Mouse (Mus musculus) cerebellum, adult 9-10 months (tissue): Measurements from ENCODE around the gene Hoxd10.

Experiments used
- DNase-seq: peaks from one replicate; pipeline ENCODE4 v3.0.0; 2022

Gene Hoxd10

DNA sequence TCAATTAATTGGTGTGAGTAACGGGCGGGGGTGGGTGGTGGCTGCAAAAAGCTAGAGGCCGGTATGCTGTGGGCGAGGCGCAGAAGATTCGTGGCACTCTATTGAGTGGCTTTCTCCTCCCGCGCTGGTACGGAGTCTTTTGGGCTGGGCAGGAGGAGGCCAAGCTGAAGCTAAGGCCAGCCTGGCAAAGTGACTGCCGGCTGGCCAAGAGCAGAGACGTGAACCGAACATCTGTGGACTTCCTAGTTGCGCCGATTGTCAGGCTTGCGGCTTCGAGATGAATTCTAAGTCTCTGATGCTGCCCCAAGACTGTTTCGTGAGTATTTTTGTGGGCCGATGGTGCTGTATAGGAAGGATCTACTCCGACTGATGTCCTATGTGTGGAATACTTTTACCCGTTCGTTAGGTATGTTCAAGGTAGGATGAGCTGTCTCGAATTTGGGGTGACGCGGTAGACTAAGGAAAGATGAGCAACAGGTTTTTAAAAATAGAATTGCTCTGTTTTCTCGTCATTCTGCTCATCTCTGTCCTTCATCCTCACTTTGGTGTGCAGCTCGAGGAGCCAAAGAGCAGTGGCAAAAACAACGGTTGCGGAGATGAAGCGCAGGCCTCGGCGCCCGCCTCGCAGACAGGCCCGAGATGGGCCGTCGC, 24.4 kb upstream of the Hoxd10 start:
- DNase-seq: no peak

DNA sequence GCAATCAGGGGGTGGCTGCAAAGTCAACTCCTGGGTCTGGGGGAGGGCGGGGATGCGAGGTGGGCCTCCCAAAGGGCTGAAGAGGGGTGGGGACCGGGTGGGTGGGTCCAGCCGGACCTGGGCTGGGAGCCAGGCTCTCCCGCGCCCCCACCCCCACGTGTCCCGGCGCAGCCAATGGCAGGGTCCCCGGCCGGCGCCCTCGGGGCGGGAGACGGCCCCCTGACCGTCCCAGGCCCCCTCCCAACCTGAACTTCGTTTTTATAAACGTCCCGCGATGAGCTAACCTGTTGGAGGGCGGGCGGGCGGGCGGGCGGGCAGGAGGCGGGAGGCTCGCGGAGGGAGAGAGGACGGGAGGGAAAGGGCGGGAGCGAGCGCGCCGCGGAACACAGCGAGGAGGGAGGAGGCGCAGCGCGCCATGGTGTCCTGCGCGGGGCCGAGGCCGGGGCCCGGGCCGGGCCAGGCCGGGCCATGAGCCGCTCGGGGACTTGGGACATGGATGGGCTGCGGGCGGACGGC, 23.8 kb upstream of the Hoxd10 start, which contains the start of gene Hoxd13:
Gene Hoxd13 (plus strand): TSS at position 469 of the 516 bp plus-strand sequence.
- no peak for DNase-seq

DNA sequence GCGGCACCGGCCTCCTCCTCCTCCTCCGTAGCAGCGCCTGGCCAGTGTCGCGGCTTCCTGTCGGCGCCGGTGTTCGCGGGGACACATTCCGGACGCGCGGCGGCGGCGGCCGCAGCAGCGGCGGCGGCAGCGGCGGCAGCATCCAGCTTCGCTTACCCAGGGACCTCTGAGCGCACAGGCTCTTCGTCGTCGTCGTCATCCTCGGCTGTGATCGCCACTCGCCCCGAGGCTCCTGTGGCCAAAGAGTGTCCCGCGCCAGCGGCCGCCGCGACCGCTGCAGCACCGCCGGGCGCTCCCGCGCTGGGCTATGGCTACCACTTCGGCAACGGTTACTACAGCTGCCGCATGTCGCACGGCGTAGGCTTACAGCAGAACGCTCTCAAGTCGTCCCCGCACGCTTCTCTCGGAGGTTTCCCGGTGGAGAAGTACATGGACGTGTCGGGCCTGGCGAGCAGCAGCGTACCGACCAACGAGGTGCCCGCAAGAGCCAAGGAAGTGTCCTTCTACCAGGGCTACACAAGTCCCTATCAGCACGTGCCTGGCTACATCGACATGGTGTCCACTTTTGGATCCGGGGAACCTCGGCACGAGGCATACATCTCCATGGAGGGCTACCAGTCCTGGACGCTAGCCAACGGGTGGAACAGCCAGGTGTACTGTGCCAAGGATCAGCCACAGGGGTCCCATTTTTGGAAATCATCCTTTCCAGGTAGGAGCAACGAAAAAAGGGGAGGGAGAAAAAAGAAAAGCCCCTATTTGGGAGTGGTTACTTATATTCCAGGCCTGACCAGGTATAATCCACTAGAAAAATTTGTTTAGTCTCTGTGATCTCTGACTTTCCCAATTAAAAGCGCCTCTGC, 23.1 kb upstream of the Hoxd10 start:
- no peak for DNase-seq

DNA sequence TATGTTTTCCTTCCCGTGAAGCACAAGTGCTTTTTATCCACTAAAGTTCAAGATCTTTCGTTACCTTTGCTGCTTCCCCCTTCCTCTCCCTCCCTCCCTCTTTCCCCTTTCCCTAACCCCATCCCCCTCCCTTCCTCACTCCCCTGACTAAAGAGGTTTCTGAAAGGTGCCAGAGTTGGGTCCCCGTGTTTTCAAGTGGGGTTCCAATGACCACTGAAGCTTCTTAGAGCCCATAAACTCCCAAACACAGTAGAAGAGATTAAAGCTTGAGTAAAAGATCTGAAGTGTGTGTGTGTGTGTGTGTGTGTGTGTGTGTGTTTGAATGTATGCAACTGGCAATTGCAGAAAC, 22.5 kb upstream of the Hoxd10 start:
- no peak for DNase-seq

DNA sequence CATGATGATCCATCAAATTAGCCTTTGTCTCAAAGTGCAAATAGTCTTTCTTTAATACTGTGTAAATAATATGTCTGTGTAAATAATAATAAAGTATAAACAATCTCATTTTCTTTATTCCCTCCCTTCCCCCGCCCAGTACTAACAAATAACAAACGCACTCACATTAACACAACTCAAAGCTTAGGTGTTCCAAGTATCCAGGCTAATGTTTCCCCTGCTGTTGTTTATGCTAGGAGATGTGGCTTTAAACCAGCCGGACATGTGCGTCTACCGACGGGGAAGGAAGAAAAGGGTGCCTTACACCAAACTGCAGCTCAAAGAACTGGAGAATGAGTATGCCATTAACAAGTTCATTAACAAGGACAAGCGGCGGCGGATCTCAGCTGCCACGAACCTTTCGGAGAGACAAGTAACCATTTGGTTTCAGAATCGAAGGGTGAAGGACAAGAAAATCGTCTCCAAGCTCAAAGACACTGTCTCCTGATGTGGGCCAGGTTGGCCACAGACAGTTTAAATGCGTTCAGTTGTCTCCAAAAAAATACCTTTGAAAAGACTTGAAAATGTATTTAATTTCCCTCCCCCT, 22.0 kb upstream of the Hoxd10 start:
- no peak for DNase-seq

DNA sequence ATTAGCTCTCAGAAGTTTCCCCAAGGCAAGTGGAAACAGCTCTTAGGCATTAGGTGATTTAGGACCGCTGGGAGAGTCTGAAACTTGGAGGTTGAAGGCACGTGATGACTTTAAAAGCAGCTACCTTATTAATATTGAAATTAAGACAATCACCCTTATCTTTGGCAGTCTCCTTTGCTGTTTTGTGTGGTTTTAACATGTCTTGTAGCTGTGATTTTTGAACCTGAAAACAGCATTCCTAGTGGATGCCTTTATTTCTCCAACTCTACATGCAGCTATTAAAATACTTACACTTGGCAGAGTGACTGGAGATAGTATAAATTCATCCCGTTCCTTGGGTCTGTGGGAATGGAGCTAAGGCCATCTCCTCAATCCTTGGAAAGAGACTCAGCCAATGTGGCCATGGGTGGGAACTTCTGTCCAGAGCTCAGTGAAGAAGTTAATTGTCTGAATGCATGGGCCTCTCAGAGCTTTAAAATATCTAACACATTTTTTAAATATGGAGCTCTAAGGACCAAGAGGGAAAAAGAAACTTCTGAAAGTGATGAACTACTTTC, 21.0 kb upstream of the Hoxd10 start:
- no peak for DNase-seq

DNA sequence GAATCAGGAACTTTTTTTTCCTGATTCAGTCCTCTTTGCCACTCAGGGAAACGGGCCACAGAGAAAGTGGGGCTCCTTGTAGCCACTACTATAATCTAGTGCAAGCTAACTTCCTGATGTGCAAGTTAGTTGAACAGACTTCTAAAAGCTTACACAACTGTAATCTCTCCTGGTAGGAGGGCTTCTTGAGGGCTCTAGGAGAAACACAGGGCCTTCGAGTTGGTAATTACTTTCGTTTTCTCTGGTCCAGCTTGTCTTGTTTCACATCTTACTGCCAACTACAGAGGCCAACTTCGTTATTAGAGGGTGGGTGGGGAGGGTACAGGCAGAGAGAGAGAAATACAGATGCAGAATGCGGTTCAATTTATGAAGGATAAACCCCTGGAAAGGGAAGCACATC, 19.9 kb upstream of the Hoxd10 start:
- DNase-seq: no peak

DNA sequence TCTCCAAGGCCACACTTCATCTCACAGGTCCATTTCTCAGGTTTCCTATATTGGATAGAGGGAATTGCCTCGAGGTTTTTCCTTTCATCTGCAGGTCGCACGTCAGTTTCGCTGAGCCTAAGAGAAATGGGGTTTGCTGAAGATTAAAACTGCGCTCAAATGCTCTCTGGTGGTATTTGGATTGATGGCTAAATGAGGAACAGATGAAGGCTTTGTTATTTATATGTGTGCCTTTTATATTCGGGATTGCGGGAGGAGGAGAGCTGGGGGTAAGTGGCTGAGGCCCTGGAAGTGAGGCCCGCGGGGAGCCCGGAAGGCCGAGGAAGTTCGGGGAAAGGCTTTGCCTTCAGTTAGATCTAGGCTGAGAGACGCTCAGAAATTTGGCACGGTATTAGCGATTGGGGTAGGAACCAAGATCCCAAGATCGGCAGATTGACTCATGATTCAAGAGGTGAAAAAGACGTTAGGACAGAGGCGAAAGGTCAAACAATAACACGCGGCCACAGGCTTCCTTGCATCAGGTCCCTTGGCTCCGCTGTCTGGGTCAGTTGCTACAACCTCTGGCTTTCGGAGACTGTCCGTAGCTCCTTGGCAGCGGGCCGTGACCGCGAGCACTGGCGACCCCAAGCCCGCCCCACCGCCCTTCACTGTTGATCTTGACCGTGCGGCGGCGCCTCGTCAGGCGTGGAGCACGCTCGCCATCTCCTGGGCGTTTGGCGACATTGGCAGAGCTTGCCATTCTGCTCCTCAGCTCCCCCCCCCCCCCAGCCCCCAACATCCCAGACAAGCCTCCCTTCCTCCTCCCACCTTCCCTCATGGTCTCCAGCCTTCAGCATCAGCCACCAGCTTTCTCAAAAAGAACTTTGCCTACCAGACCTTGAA, 19.0 kb upstream of the Hoxd10 start:
- DNase-seq: no peak

DNA sequence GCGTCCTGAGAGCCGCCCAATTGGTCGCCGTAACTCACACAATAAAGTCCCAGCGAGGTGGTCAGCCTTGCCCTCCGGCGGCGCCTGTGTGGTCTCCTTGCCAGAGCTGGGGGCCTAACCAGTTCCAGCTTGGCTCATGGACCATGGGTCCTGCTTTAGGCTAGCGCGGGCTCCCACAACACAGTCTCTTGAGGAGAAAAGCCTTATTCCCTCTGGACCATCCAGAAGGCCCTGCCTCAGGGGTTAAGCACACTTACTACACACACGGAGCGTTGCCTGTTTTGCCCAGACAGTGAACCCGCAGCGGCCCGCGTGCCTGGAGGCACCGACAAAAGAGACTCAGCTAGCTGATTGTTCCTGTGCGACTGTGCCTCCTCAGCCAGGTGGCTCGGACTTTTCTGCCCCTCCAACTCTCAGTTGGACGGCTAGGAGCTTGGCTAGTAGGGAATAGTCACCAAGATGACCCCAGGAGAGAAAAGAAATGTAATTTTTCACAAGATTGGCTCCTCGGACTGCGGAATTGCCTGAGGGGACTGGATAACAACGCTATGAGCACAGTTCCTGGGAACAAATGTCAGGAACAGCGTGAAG, 17.8 kb upstream of the Hoxd10 start:
- no peak for DNase-seq

DNA sequence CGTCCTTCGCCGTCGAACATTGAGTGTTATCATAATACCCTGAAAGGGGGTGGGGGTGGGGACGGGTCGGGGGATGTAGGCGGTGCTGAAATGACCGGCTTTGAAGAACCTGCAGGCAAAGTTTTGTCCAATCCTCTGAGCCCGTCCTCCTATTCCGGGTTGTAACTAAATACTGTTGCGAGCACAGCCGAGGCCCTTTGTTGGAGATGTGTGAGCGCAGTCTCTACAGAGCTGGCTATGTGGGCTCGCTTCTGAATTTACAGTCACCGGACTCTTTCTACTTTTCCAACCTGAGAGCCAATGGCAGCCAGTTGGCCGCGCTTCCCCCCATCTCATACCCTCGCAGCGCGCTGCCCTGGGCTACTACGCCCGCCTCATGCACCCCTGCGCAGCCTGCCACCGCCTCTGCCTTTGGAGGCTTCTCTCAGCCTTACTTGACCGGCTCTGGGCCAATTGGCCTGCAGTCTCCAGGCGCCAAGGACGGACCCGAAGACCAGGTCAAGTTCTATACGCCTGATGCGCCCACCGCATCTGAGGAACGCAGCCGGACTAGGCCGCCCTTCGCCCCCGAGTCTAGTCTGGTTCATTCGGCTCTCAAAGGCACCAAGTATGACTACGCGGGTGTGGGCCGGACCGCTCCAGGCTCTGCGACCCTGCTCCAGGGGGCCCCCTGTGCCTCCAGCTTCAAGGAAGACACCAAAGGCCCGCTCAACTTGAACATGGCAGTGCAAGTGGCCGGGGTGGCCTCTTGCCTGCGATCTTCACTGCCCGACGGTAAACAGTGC, 16.7 kb upstream of the Hoxd10 start, which contains the start of gene Hoxd12:
Gene Hoxd12 (plus strand): TSS at position 133 of the 785 bp plus-strand sequence.
- DNase-seq: no peak

DNA sequence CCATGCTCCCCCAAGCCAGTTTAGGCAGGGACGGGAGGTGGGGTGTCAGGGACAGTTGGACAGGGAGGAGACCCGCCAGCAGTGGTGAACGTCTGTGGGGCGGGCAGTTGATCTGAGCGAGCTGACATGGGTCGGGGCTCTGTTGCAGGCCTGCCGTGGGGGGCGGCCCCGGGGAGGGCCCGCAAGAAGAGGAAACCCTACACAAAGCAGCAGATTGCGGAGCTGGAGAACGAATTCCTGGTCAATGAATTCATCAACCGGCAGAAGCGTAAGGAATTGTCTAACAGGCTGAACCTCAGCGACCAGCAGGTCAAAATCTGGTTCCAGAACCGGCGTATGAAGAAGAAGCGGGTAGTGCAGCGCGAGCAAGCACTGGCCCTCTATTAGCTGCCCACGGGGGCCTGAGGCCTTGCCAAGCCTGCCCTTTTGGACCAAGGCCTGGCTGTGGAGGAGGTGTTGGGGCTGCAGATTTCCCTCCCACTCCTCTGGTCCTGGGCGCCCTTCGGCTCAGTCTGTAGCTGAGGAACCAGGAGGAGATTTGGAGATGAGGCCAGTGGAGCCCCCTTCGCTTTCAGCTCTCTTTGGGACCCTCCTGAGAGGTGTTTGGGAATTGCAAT, 15.9 kb upstream of the Hoxd10 start:
- no peak for DNase-seq

DNA sequence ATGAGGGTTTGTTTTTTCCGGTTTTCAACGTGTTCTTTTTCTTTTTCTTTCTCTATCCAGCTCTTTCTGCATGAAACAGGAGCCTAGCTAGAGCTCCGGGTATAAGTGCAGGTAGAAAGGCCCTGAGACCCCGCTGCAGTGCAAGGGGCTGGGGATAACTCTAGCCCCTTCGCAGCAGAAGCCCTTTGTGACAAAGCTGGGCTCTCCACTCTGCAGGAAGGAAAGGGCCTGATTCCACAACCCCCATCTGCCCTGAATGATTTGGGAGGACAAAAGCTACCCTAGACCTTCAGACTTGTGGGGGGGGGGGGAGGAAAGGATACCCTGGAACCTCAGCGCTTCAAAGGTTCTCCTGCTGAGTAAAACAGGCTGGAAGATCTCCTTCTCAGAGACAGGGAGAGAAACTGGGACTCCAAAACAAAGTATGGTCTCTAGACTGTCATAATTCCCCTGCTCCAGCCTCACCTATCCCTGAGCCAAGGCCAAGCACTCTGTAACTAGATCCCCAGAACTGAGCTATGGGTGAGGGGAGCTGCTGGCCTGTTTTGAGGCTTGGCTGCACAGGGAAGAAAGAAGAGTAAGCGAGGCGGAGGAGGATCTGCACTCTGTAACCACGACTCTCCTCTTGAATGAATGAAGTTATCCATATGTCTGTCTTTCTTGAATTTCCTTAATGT, 15.2 kb upstream of the Hoxd10 start:
- DNase-seq: no peak

DNA sequence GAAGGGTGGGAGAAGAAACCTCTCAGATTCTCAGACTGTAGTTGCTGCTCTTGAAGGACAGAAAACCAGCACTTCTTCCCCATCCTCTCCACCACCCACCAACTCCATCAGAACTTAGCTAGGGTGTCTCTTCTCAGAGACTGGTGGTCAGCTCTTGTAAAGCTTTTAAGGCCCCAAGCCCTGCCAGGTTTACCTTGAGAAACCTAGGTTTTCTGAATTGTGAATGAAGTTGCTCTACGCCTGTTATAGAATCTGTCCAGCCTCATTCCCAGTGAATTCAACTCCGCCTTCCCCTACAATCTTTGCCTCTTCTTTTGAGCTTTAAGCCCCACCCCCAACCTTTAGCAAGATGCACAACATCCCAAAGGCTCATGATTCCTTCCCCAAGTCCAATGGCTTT, 14.6 kb upstream of the Hoxd10 start:
- no peak for DNase-seq

DNA sequence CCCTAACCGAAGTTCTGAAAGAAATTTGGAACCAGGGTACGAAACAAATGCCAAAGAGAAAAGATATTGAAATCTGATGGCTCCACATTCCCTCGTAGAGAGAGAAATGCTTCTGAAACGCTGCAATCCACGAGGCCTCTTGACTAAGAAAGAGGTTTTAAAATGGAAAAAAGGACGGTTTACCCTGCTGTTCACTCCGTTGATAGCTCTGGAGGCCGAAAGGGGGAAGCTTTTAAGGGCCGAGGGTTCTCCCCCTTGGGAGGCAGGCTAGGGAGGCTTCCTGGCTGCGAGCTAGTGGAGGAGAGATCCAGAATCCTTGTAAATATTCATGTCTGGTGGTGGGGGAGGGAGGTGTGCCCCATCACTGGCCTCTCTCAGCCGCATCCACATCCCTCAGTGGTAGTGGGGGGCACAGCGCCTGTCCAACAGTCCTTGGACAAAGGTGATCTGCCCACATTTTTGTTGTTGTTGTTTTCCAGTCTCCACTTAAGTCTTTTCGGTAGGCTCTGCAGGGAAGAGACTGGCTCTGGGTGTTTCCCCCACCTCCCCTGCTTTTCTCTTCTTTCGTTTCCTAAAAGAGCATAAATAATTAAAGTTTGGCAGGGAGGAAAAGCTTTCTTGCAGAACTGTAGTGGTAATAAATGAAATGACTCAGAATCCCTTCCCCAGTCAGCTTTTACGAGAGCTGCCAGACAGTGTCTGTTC, 12.7 kb upstream of the Hoxd10 start, which contains the start of gene Hoxd11:
Gene Hoxd11 (plus strand): TSS at position 667 of the 705 bp plus-strand sequence.
- DNase-seq: no peak

DNA sequence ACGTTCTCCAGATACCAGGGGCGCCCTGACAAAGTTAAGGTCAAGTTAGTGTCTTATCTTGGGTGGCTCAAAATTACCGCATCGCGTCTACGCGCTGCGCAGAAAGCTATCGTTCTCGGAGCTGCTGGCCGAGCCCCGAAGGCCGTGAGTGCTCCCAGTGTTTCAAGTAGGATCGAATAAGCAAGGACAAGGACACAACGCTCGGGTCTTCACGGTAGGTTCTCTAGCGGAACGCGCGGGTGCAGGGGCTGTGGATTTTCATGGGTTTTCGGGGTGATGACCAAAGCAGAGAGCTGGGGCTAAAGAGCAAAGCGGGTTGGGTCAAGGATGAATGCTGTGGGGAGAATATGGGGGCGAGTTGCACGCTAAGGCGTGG, 12.1 kb upstream of the Hoxd10 start:
- no peak for DNase-seq

DNA sequence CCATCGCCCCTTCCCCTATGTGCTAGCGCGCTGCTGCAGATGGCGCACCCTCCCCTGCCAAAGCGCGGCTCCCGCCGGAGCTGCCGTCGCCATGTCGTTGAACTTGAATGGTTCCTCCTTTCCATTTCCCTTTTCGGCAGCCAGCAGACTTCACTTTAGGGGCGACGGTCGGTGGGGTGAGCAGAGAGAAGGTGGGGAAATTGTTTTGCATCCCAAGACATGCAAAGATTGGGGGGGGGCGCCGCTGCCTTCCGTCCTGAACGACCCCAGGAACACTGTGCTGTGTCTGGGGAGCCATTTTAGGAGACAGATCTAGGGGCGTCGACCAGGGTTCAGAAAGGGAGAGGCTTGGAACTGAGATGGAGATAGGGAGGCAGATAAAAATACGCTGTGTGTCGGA, 11.7 kb upstream of the Hoxd10 start:
- DNase-seq: no peak

DNA sequence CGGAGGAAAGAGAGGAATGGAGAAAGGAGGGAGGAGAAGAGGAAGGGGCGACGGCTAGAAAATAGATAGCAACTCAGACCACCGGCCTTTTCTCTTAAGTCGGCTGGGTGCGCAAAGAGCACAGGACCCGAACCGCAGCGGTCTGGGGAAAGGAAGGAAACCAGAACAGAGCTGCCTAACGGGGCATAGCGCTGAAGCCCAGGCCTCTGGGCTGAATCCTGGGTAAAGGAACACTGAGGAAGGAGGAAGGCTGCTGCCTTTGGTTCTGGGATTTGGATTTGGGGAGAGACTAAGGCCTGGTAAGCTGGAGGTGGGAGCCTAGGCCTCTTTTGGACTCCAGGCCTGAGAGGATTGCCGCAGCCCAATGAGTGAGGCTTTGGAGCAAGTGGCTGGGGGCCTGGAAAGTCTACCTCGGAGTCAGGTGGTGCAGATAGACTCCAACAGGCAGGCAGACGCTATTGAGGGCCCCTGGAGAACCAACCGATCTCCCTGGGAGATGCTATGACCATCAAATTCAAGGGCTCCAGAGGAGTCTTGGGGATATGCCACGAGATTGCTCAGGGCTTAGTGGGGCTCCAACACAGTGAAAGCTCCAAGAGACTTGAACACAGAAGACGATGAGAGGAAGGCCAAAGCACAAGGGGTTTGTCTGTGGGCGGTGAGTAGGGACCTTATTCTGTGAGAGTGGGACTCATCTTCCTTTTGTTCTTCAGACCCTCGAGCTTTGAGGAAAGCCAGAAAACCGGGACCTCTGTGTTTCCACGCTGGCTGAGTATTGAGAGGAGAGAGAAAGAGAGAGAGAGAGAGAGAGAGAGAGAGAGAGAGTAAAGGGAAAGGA, 10.9 kb upstream of the Hoxd10 start:
- no peak for DNase-seq
